Mouse (Mus musculus) layer of hippocampus, adult 18-20 months (tissue): ENCODE results near the gene 1810009A15Rik. TPM values are rescaled to one million over a fixed set of nuclear protein-coding genes. Genes with fewer than 3 reads are reported as not detected.
A peak's percentile ranks its signal among the peaks of the same experiment; 100 is the strongest.
"Not testable (repeated sequence)": the region's sequence is repeated elsewhere in the genome, so short reads cannot be mapped to it uniquely, and the experiment has no call there.

Source experiments
- DNase-seq, 2 experiments: peaks; one replicate each; pipeline ENCODE4 v3.0.0; 2022; ENCODE audit warnings: low spot score in 2 of 2
- total RNA-seq, 2 experiments: library from RNA; stranded (reverse); gene quantifications; 2 replicates each; pipeline ENCODE4 v1.2.3; 2021

1810009A15Rik gene
- total RNA-seq, 2 experiments from 2014 or later = 24.2 to 30.3 TPM

DNA sequence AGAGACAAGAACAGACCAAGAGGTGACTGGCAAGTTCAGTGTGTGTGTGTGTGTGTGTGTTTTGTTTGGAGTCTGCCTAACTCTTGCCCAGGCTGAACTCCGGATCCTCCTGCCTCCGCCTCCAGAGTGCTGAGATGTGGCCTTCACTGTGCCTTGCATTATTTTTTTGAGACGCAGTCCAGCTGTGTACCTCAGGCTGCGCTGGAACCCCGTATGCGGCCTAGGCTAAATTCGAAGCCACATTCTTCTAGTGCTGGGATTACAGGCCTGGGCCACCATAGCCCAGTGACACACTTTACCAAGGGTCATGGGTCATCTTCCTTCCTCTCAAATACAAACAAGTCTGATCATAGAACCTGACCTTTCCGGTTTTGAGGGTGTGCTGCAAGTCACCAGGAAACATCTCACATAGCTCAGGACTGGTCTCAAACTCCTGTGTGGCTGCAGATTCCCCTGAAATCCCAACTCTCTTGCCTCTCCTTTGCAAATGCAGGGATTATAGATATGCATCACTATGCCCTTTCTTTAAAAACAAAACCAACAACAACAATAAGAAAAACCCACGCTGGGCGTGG, 16.3 kb upstream of the 1810009A15Rik start:
- no peak for DNase-seq

DNA sequence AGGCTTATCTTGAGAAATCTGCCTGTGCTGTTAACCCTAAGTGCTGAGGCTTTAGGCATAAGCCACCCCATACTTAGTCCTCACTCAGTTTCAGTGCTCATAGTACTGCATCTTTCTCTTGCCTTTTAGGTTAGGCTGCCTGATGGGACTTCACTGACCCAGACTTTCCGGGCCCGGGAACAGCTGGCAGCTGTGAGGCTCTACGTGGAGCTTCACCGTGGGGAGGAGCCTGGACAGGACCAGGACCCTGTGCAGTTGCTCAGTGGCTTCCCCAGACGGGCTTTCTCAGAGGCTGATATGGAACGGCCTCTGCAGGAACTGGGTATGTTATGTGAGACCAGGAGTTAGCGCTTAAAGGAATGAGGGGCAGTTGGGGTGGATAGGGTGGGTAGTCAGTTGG, 13.6 kb upstream of the 1810009A15Rik start:
- DNase-seq = no peak

- peak; percentile 83 to 92 for DNase-seq
Observed at GRCm38 (mm10) chr19:8880311-8881033, 8.2 kb upstream of the 1810009A15Rik start, which contains the start of gene Uqcc3. TSS of gene Uqcc3 (minus strand) at chr19:8880923.

DNA sequence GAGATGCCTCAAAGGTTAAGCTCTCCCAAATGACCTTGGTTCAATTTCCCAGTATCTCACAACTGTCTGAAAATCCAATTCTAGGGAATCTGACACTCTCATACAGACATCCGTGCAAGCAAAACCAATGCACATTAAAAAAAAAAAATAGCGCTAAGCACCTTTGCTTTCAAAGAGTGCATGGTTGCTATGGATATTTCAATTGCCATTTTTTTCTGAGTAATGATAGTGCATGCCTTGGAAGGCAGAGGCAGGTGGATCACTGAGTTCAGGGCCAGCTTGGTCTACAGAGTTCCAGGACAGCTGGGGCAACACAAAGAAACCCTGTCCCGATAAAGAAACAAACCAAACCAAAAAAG, 7.6 kb upstream of the 1810009A15Rik start:
- no peak for DNase-seq

GRCm38 (mm10) chr19:8883616-8884015, 5.0 kb upstream of the 1810009A15Rik start, which contains the start of the genes Lbhd1 and Gm49403:
TSS of gene Lbhd1 (plus strand) at chr19:8883732.
TSS of gene Gm49403 (plus strand) at chr19:8883930.
- DNase-seq = no peak

DNA sequence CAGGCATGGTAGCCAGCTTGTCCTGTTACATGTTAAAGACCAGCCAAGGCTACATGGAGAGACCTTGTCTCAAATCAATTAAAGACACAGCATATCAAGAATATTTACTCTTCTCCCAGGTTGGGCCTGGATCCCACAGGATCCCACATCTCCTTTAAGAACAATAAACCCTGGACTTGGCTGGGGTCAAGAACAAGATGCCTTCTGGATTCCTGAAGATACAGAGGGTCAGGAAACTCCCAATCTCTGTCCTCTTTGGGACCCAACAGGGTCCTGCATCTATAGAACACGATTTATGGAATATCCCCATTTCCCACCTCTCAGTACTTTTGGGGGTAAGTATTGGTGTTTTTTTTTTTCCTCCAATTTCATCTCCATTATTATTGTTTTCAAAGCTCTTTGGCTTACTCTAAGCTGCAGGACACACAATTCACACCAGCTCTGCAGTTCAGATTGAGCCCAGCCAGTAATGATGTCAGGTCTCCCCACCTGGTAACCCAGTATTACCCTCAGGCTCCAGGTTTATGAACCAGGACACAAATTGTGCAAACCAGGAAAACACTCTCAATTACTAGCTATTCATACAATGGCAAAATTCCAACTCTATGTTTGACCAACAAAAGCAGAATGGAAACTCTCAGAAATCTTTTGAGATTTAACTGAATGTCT, 1.6 kb upstream of the 1810009A15Rik start:
- DNase-seq = no peak

DNA sequence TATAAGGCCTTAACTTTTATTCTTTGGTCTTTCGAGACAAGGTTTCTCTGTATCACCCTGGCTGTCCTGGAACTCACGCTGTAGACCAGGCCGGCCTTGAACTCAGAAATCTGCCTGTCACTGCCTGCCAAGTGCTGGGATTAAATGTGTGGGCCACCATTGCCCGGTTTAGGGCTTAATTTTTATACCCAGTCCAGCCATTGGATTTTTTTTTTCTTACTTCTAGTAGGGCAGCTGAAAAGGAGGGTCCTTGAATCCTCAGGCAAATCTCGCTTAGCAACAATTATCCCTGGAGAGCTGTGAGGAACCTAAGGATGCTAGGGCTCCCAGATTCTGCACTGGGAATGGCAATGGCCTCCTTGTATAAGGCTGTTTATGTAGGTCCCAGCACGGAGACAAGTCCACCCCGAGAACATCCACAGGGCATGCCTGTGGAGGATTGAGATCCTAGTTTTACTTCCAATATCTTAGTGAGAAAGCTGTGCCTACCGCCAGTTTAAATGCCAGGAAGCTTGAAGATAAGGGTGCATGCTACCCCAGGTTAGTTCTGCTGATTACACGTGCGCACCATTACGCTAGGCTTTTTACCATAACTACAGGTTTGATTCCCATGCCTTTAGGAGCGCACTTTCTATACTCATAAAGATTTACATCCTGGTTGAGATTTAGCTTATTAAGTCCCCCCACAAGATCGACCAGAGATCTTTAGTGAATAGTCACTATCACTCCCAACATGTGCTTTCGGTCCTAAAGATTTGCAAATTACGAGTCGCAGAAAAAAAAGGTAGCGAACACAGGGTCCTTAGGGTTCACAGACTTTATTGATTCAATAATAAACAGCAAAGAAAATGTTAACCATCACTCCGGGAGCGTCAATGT, 829 bp upstream of the 1810009A15Rik start:
- DNase-seq = no peak

DNA sequence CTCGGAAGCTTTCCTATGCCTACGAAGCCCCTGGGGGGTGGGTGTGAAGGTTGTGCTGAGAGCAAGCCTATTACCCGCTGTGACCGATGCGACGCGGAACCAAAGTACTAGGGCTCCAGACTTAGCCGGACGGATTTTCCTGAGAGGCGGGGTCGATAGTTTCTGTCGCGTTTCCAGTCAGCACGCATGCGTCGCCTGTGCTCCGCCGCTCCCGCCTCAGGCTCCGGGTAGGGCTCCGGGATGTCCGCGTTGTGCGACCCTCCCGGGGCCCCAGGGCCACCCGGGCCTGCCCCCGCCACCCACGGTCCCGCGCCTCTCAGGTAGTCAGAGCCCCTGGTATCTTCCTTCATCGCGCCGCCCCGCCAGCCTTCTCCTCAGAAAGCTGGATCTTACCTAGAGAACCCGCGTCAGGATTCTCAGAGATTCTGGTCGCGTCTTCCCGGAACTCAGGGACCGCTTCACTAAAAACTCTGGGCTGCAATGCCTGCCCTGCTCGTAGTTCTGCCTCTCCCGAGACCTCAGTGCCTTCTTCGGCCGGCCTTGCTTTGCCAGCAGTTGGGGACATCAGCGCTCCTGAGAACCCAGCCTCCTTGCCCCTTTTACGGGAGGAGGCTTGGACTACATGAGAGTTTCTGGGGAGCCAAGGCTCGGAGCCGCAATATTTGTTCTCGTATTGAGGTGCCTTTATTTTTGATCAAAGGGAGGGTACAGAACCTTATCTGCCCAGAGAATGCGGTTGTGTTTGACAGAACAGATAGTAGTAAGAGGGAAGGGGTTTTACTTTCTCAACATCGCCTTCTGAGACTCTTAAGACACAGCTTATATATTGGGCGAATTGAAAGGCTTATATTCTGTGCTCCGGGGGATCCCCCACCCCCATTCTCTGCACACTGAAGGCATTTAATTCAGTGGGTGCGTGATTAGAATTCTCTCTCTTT, 4.4 kb downstream of the 1810009A15Rik start, which contains the start of gene Ints5:
TSS of gene Ints5 (plus strand) at position 177 of the 938 bp plus-strand sequence.
- DNase-seq = peak; percentile 85 to 90

DNA sequence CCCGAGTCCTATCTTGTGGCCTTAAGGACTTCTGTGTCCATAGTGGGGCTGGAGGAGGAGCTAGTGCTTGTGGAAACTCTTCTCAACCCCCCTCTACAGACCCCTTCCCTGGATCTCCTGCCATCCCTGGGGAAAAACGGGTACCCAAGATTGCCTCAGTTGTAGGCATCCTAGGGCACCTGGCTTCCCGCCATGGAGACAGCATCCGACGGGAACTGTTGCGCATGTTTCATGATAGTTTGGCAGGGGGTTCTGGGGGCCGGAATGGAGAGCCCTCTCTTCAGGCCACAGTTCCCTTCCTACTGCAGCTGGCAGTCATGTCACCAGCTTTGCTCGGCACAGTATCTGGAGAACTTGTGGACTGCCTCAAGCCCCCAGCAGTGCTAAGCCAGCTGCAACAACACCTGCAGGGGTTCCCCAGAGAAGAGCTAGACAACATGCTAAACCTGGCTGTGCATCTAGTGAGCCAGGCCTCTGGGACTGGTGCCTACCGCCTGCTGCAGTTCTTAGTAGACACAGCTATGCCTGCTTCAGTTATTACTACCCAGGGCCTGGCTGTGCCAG, 6.8 kb downstream of the 1810009A15Rik start:
- no peak for DNase-seq

- not testable (repeated sequence) for DNase-seq
Observed at GRCm38 (mm10) chr19:8896231-8896630, 7.6 kb downstream of the 1810009A15Rik start.

DNA sequence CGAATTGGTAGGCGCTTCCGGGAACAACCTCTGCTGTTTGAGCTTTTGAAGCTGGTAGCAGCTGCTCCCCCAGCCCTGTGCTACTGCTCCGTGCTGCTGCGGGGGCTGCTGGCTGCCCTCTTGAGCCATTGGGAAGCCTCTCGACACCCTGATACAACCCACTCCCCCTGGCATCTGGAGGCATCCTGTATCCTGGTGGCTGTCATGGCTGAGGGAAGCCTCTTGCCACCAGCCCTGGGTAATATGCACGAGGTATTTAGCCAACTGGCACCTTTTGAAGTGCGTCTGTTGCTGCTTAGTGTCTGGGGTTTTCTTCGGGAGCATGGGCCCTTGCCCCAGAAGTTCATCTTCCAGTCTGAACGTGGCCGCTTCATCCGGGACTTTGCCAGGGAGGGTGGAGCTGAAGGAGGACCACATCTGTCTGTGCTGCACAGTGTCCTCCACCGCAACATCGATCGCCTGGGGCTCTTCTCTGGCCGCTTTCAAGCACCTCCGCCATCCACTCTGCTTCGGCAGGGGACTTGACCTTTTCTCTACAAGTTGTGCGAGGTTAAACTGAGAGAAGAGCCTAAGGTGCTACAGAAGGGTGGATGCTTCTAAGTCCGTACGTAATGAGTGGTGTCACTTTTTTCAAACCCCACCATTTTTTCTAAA, 8.7 kb downstream of the 1810009A15Rik start:
- peak in 1 of 2 experiments; percentile 21 for DNase-seq

DNA sequence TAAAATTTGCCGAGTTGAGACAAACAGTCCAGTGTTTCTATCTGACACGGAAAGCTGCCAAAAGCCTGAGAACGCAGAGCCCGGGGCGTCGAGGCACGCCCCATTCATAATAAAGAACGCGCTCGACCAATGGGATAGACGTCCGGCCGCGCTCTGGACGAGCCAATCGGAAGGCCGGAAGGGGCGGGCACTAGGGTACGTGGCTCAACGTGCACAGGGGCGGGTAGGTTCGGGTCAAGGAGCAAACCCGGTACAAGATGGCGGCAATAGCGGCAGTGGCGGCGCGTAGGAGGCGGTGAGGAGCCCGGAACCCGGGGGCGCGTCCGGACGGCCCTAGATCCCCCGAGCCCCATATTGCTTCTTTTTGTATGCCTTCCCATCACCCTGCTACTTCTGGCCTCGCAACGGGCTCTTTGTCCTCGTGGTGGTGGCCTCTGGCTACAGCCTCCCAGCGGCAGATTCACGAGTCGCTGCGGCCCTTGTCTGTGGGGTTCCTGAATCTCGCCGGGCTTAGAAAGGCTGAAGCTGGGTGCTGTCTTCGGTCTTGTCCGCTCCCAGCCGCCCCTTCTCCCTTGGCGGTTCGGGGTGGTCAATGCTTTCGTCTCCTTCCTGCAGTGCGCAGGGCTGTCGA, 9.3 kb downstream of the 1810009A15Rik start, which contains the start of gene Ganab:
TSS of gene Ganab (plus strand) at position 207 of the 631 bp plus-strand sequence.
- peak; percentile 94 to 98 for DNase-seq

- no peak for DNase-seq
Observed at GRCm38 (mm10) chr19:8898576-8898975, 9.9 kb downstream of the 1810009A15Rik start.

GRCm38 (mm10) chr19:8899079-8899478, 10.4 kb downstream of the 1810009A15Rik start:
- no peak for DNase-seq

DNA sequence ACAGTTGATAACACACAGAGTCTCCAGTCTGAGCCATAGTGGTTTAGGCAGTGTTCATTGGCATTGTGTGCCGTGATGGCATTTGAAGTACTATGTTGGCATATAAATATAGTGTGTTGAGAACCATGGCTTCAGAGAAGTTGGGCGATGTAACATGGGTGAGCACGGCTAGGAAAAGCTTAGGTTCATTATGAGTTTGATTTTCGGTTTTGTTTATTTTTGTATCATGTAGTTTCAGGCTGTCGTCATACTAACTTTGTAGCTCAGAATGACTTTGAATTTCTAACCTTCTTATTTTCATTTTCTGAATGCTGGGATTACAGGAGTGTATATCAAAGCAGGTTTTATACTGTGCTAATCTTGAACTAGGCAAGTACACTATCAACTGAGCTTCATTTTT, 14.8 kb downstream of the 1810009A15Rik start:
- no peak for DNase-seq

DNA sequence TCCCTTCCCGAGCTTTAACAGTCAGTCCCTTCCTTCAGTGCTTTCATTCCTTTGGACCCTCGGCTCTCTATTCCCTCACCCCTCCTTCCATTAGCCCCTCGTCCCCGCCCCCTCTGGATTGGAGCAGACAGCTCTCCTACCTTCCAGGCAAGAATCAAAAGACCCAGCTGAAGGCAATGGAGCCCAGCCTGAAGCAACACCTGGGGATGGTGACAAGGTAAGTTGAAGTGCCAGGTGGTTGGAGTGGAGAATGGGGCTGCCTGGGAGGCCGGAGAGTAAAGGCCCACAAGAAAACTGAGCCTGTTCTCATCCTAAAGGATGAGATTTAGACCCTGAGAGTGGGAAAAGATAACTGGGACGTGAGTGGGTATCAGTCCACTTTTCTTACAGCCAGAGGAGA, 19.9 kb downstream of the 1810009A15Rik start:
- DNase-seq = no peak

DNA sequence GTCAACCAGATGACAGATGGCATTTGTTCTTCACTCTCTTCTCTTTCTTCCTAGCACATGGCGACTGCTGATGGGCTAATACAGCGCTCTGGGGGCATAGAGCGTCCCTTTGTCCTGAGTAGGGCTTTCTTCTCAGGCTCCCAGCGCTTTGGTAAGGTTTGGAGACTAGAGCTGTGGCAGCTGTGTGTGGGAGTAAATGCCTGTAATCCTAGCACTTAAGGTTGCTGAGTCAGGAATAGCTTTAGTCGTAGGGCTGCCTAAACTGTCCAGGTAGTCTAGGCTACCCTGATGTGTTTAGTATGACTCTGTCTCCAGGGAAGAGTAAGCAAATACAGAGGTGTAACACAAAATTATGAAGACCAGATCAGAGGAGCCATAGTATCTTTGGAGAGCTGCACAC, 23.2 kb downstream of the 1810009A15Rik start:
- peak in 1 of 2 experiments; percentile 42 for DNase-seq

DNA sequence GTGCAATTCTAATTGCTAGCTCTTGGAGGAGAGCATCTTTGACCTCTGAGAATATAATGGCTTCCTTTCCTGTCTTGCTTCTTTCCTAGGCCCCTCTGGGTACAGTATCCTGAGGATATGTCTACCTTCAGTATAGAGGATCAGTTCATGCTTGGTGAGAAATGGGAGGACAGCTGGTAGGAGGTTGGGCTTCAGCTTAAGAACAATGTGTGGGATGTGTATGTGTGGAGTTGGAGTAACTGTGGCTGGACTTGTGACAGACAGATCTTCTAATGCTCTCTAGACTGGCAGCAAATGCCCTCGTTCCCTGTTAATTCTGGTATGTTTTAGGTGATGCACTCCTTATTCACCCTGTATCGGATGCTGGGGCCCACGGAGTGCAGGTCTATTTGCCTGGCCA, 25.6 kb downstream of the 1810009A15Rik start:
- DNase-seq = peak in 1 of 2 experiments; percentile 72
